Mouse (Mus musculus) MN1 (cell line): ENCODE measurements around the gene Wfdc8.

Experiments used
- DNase-seq: peaks from one replicate; pipeline ENCODE4 v3.0.0-alpha.2; 2016; ENCODE audit warnings: low spot score

Wfdc8 gene

DNA sequence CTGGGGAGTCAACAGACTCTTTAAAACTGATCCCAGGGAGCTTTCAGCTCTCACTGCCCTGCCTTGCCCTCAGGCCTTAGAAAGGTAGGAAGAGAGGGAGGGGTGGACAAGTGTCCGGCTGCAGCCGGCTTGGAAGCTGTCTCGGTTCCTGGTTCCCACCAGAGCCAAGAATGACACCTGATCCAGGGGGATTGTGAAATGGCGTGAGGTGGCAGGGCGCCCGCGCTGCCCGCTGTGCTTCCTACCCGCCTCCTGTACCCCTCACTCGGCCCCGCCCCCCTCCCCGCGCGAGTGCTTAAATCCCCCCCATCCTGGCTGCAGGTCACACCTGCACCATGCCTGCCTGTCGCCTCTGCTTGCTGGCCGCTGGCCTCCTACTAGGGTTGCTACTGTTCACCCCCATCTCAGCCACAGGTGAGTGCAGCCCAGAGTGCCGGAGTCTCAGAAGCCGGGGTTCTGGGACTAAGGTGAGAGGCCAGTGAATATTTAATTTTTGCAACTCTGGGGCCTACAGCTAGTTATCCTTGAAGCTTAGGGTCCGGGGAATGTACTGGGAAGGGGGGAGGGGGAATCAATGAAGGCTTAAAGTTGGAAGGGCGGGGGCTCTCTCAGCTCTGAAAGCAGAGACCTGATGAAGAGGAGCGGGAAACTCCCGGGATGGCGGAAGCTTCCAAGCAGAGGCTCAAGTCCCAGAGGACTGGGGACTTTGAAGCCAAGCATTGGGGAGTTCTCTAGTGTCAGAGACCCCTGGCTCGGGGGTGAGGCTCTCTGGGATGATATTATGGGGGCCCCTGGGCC, 50.8 kb downstream of the Wfdc8 start, which contains the start of gene Wfdc2:
TSS of gene Wfdc2 (plus strand) at position 23 of the 798 bp plus-strand sequence.
- no peak for DNase-seq

DNA sequence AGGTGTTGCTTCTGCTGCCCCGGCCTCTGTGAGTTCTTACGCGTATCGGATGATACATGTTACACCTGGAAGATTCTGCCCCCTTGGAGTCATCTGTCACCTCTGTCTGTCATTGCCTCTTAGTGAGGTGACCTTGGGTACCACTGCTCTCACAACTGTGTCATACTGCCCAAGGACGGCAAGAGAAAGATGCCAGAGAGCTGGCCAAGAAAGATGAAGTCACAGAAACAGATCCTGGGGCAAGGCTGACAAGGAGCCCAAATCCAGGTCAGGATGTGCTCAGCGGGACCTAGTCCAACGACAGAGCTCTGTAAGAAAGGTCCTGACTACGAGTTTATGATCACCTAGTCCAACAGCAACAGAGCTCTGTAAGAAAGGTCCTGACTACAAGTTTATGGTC, 53.3 kb downstream of the Wfdc8 start:
- DNase-seq = no peak

DNA sequence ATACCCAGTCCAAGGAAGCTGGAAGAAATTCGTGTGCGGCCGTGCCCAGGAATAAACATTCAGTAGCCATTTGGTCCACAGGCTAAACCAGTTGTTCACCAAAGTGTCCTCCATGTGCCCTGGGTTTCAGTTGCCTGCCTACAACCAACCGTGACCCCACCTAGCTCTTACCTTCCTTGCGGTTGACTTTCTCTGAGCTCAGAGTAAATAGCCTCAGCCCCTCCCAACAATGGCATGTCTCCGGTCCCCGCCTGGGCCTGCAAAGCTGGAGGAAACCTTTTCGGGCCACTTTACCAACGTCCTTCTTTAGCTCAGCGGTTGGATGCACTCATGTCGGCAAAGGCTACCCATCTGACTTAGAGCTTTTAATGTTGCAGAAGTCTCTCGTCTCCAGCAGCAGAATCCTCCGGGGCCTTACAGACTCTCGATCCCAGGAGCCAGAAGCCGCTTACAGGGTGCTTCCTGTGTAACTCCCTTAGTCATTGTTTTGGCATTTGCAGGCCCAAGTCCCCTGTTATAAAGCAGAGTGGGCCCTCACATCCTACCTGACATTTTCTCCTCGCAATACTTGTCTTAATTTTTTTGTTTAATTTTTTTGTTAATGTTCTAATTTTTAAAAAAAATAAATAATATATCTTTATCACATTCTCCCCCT, 54.3 kb downstream of the Wfdc8 start:
- DNase-seq = no peak

DNA sequence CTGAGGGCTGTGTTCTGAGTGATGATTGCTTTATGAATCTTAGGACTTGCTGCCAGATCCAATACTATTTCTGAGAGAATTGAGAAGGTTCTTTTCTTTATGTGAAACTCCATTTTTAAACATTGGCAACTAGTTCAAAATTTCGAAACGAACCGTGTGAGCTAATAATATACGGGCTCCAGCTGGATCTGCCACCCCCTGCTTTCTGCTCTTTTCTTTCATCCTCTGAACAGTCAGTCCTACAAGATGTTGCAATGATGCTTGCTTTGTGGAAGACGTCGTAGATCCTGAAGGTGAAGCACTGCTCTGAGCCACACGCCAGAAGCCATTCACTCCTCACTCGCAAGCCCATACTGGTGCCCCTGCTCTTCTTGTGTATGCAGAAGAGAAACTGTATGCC, 55.0 kb downstream of the Wfdc8 start:
- no peak for DNase-seq

DNA sequence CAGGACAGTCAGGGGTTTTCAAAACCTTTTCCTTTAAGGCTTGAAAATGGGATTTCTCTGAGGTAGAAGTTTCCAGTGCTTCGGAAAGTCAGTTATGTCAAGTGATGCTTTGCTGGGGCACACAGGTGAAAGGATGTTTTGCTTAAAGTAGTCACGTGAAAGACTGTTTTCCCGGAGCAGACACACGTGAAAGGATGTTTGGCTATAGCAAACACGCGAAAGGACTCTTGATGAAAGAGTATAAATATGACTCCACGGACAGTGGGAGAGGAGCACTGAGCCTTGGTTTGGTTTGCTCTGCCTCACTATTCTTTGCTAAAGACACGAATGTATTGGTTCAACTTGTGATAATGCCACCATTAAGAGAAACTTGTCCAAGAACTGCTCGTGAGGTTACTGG, 61.9 kb downstream of the Wfdc8 start:
- no peak for DNase-seq

DNA sequence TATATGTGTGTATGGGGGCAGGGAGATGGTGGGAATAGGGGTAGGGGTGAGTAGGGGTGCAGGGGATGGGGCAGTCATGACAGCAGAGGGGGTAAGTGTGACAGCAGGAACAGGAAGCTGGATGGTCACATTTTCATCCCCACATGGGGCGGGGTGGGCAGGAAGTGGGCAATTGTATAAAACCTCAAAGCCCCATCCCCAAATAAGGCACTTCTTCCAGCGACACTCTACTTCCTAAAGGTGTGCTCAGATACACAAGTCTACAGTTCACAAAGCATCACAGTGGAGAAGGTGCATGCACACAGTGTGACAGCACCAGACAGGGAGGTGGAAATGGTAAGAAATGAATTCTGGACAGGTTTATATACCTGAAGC, 62.5 kb downstream of the Wfdc8 start:
- no peak for DNase-seq

DNA sequence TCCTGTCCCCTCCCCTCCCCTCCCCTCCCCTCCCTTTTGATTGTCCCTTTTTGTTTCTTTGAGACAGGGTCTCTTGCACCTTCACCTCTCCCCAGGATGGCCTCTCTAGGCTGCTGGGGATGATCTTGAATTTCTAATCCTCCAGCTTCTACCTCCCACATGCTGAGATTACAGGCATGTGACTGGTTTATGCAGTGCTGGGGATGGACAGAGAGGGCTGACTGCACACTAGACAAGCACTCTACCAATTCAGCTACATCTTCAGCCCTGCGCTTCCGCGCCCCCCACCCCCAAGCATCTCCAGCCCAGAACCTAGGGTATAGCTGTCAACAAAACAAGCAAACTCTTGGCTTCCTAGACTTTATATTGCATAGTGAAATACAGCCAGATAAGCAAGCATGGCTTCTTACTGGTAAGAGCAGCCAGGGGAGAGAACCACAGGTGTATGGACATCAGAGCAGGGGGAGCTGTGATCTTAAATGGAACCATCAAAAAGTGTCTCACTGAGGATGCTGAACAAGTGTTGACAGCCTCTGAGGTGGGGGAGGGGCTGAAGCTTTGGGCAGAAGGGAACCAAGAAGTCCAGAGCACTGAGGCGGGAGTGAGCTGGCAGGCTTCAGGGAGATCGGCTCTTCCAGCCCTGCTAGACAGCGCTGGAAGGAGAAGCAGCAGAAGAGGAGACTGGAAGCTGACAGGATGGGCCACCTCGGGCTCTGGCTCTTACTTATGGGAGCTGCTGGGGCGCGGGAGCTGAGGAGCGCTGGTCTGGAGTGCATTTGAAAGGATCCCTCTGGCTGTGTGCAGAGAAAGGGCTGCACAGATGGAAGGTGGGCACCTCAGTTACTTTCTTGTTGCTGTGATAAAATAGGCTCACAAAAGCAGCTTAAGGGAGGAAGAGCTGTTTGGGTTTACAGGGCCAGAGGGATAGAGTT, 63.2 kb downstream of the Wfdc8 start:
- DNase-seq = no peak

DNA sequence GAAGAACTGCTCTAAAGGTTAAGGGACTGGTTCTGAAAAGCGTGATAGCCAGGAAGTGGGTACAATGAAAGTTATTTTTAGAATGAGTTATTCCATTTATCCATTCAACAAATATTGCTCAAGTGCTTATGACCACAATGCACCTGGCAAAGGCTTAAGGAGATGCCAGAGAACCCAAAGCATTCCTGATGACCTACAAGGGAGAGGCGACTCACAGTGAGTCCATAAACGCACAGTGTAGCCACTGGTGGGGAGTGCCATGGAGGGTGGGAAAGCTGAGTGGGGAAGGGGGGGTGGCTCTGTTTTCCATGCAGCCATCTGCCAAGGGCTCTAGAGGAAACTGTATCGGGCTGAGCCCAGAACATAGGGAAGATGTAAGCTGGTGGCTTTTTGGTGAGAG, 64.1 kb downstream of the Wfdc8 start:
- no peak for DNase-seq
